Mouse (Mus musculus): ENCODE measurements around the gene Slc16a13. TPM values are rescaled to one million over a fixed set of nuclear protein-coding genes. Genes with fewer than 3 reads are reported as not detected.
A peak's percentile ranks its signal among the peaks of the same experiment; 100 is the strongest.

The Slc16a13 gene
- total RNA-seq (2018; cell fraction: chromatin; rRNA removed), result 10 to 100 TPM in 8 of 26 experiments, 1 to 10 TPM in 17, not detected in 1; 1.1 to 13.1 (median 5.3) TPM
- total RNA-seq (2018; cell fraction: cytosol; rRNA removed), result 10 to 100 TPM in 11 of 26 experiments, 1 to 10 TPM in 15; 5.0 to 15.5 (median 9.5) TPM
- total RNA-seq (2018; cell fraction: nucleus; rRNA removed), result 10 to 100 TPM in 13 of 26 experiments, 1 to 10 TPM in 13; 2.6 to 21.5 (median 10.2) TPM
- 7.4 to 12.5 TPM (median 10.7 TPM) in 3 replicates for polyA plus RNA-seq (2018)

GRCm38 (mm10) chr11:70220731-70221602, at the start of gene Slc16a13:
Gene Slc16a13, minus strand, starts transcription at chr11:70221064.
- H3K36me3 ChIP-seq (ENCODE audit: inconsistent target), result 0 out of 2 replicates have a peak, but pooled peaks cover 9% of the 10 kb centered on the region
- 1% methylated on average over 28 of the region's 28 CpGs for WGBS (ENCODE audit: missing documents)
- H3K79me2 ChIP-seq (ENCODE audit: inconsistent target), result peaks cover 19% of the 10 kb centered on the region
- H3K4me3 ChIP-seq (ENCODE audit: inconsistent target), result peak within 1 kb of the TSS; percentile 93
- peak within 1 kb of the TSS; percentile 95 for H3K27ac ChIP-seq

GRCm38 (mm10) chr11:70266405-70266804, 45.5 kb upstream of the Slc16a13 start:
- Histone ChIP-seq H3K79me2 (ENCODE audit: inconsistent target) (no peaks in the 10 kb centered on the region), H3K4me3 (ENCODE audit: inconsistent target) (no peak overlapping the region), H3K36me3 (ENCODE audit: inconsistent target) (no peaks in the 10 kb centered on the region), H3K27ac (no peak overlapping the region)
- WGBS (ENCODE audit: missing documents), result 100% methylated on average over 1 of the region's 1 CpGs

GRCm38 (mm10) chr11:70265819-70266218, 45.0 kb upstream of the Slc16a13 start:
- WGBS (ENCODE audit: missing documents), result 91% methylated on average over 4 of the region's 4 CpGs
- Histone ChIP-seq H3K27ac (no peak overlapping the region), H3K4me3 (ENCODE audit: inconsistent target) (no peak overlapping the region)

GRCm38 (mm10) chr11:70265252-70265651, 44.4 kb upstream of the Slc16a13 start:
- H3K79me2 ChIP-seq (ENCODE audit: inconsistent target), result no peaks in the 10 kb centered on the region
- no peak overlapping the region for H3K27ac ChIP-seq
- H3K4me3 ChIP-seq (ENCODE audit: inconsistent target), result no peak overlapping the region
- H3K36me3 ChIP-seq (ENCODE audit: inconsistent target), result no peaks in the 10 kb centered on the region
- WGBS (ENCODE audit: missing documents), result 42% methylated on average over 3 of the region's 3 CpGs

More at GRCm38 (mm10) chr11:70265819-70266218, 45.0 kb upstream of the Slc16a13 start:
- H3K36me3 ChIP-seq (ENCODE audit: inconsistent target), result no peaks in the 10 kb centered on the region
- no peaks in the 10 kb centered on the region for H3K79me2 ChIP-seq (ENCODE audit: inconsistent target)

- H3K27ac ChIP-seq, result no peak overlapping the region
- 95% methylated on average over 4 of the region's 4 CpGs for WGBS (ENCODE audit: missing documents)
- H3K36me3 ChIP-seq (ENCODE audit: inconsistent target), result no peaks in the 10 kb centered on the region
- no peaks in the 10 kb centered on the region for H3K79me2 ChIP-seq (ENCODE audit: inconsistent target)
- no peak overlapping the region for H3K4me3 ChIP-seq (ENCODE audit: inconsistent target)
Observed at GRCm38 (mm10) chr11:70259035-70259434, 38.2 kb upstream of the Slc16a13 start.

GRCm38 (mm10) chr11:70254931-70255531, 34.2 kb upstream of the Slc16a13 start, which contains the start of gene Alox12:
Gene Alox12, minus strand, starts transcription at chr11:70255353.
- Histone ChIP-seq H3K79me2 (ENCODE audit: inconsistent target) (no peaks in the 10 kb centered on the region), H3K27ac (no peak within 1 kb of the TSS), H3K36me3 (ENCODE audit: inconsistent target) (no peaks in the 10 kb centered on the region), H3K4me3 (ENCODE audit: inconsistent target) (no peak within 1 kb of the TSS)
- 21% methylated on average over 25 of the region's 25 CpGs for WGBS (ENCODE audit: missing documents)

GRCm38 (mm10) chr11:70254337-70254736, 33.5 kb upstream of the Slc16a13 start:
- no peaks in the 10 kb centered on the region for H3K79me2 ChIP-seq (ENCODE audit: inconsistent target)
- no peaks in the 10 kb centered on the region for H3K36me3 ChIP-seq (ENCODE audit: inconsistent target)
- no peak overlapping the region for H3K4me3 ChIP-seq (ENCODE audit: inconsistent target)
- no peak overlapping the region for H3K27ac ChIP-seq
- WGBS (ENCODE audit: missing documents), result 2% methylated on average over 16 of the region's 18 CpGs

- no peak overlapping the region for H3K27ac ChIP-seq
- WGBS (ENCODE audit: missing documents), result 92% methylated on average over 6 of the region's 8 CpGs
- H3K4me3 ChIP-seq (ENCODE audit: inconsistent target), result no peak overlapping the region
- H3K36me3 ChIP-seq (ENCODE audit: inconsistent target), result no peaks in the 10 kb centered on the region
- H3K79me2 ChIP-seq (ENCODE audit: inconsistent target), result no peaks in the 10 kb centered on the region
Observed at GRCm38 (mm10) chr11:70251853-70252252, 31.0 kb upstream of the Slc16a13 start.

- no peaks in the 10 kb centered on the region for H3K36me3 ChIP-seq (ENCODE audit: inconsistent target)
- H3K79me2 ChIP-seq (ENCODE audit: inconsistent target), result no peaks in the 10 kb centered on the region
- no peak overlapping the region for H3K27ac ChIP-seq
- WGBS (ENCODE audit: missing documents), result 23% methylated on average over 11 of the region's 11 CpGs
- H3K4me3 ChIP-seq (ENCODE audit: inconsistent target), result no peak overlapping the region
Observed at GRCm38 (mm10) chr11:70250150-70250549, 29.3 kb upstream of the Slc16a13 start.

- no peak overlapping the region for H3K27ac ChIP-seq
- no peaks in the 10 kb centered on the region for H3K79me2 ChIP-seq (ENCODE audit: inconsistent target)
- no peak overlapping the region for H3K4me3 ChIP-seq (ENCODE audit: inconsistent target)
- WGBS (ENCODE audit: missing documents), result 61% methylated on average over 9 of the region's 9 CpGs
- no peaks in the 10 kb centered on the region for H3K36me3 ChIP-seq (ENCODE audit: inconsistent target)
Observed at GRCm38 (mm10) chr11:70247136-70247845, 26.4 kb upstream of the Slc16a13 start.

GRCm38 (mm10) chr11:70242591-70242990, 21.7 kb upstream of the Slc16a13 start:
- no peak overlapping the region for H3K27ac ChIP-seq
- 79% methylated on average over 11 of the region's 11 CpGs for WGBS (ENCODE audit: missing documents)
- H3K79me2 ChIP-seq (ENCODE audit: inconsistent target), result peaks cover 25% of the 10 kb centered on the region
- H3K4me3 ChIP-seq (ENCODE audit: inconsistent target), result no peak overlapping the region
- H3K36me3 ChIP-seq (ENCODE audit: inconsistent target), result no peaks in the 10 kb centered on the region

- Histone ChIP-seq H3K79me2 (ENCODE audit: inconsistent target) (peaks cover 25% of the 10 kb centered on the region), H3K4me3 (ENCODE audit: inconsistent target) (peak within 1 kb of the TSS; percentile 100), H3K27ac (peak within 1 kb of the TSS; percentile 90), H3K36me3 (ENCODE audit: inconsistent target) (peaks cover 12% of the 10 kb centered on the region; the same call in 1 of the 2 replicates)
- 2% methylated on average over 29 of the region's 35 CpGs for WGBS (ENCODE audit: missing documents)
Observed at GRCm38 (mm10) chr11:70239541-70240279, 18.8 kb upstream of the Slc16a13 start, which contains the start of the genes Gm21988 and Rnasek. Gene Gm21988, minus strand, starts transcription at chr11:70239830. Gene Rnasek, minus strand, starts transcription at chr11:70239842.

GRCm38 (mm10) chr11:70238591-70239440, 18.0 kb upstream of the Slc16a13 start:
- peak overlapping the region; percentile 90 for H3K27ac ChIP-seq
- H3K4me3 ChIP-seq (ENCODE audit: inconsistent target), result peak overlapping the region; percentile 100
- 13% methylated on average over 22 of the region's 23 CpGs for WGBS (ENCODE audit: missing documents)
- H3K36me3 ChIP-seq (ENCODE audit: inconsistent target), result peaks cover 12% of the 10 kb centered on the region; the same call in 1 of the 2 replicates
- H3K79me2 ChIP-seq (ENCODE audit: inconsistent target), result peaks cover 25% of the 10 kb centered on the region

Data from macrophage (primary cell).